Mouse (Mus musculus) megakaryocyte, embryonic 14.5 days (primary cell): ENCODE data around the gene Tm2d1. TPM values are rescaled to one million over a fixed set of nuclear protein-coding genes. Genes with fewer than 3 reads are reported as not detected.

Experiments
- H3K27me3 ChIP-seq: replicated peaks from 2 replicates; pipeline ENCODE3; 2012; ENCODE audit warnings: inconsistent platforms
- H3K36me3 ChIP-seq: replicated peaks from 2 replicates; pipeline ENCODE3; 2012; ENCODE audit warnings: low read length, inconsistent platforms, mixed read lengths
- H3K4me1 ChIP-seq: 2 replicates; pipeline ENCODE4 v1.6.1; 2012; ENCODE audit warnings: inconsistent platforms
- H3K4me3 ChIP-seq: replicated peaks from 2 replicates; pipeline ENCODE3; 2012; ENCODE audit warnings: moderate library complexity, mild to moderate bottlenecking, inconsistent platforms
- H3K9me3 ChIP-seq: 2 replicates; pipeline ENCODE4 v1.6.1; 2012; ENCODE audit warnings: inconsistent platforms
- FLI1 ChIP-seq: IDR thresholded peaks from 2 replicates; pipeline ENCODE4 v1.6.1; 2012; ENCODE audit warnings: low read length, inconsistent platforms, mixed read lengths
- GATA1 ChIP-seq: IDR thresholded peaks from 3 replicates; pipeline ENCODE4 v1.6.1; 2012; ENCODE audit warnings: mixed read lengths, low read length, inconsistent platforms, borderline replicate concordance
- polyA plus RNA-seq: library from polyadenylated mRNA; stranded (reverse); fragments of >175 nt; gene quantifications from 2 replicates; pipeline ENCODE4 v1.2.3, GENCODE M21; 2012; ENCODE audit warnings: low replicate concordance; ENCODE audit not compliant: insufficient read depth

The Tm2d1 gene
- polyA plus RNA-seq, 1 experiment: 27.2 TPM

GRCm38 (mm10) chr4:98322223-98322622 is 60.9 kb downstream of the Tm2d1 start:
- TF ChIP-seq FLI1: no peak
- TF ChIP-seq GATA1: no peak
- peak overlapping the region; percentile 89 for H3K4me3 ChIP-seq
- peaks cover 15% of the 10 kb centered on the region for H3K4me1 ChIP-seq
- H3K27me3 ChIP-seq: peaks cover 30% of the 10 kb centered on the region
- peaks cover 13% of the 10 kb centered on the region for H3K9me3 ChIP-seq
- H3K36me3 ChIP-seq: no peaks in the 10 kb centered on the region

GRCm38 (mm10) chr4:98321371-98322111 is 61.6 kb downstream of the Tm2d1 start:
- Histone ChIP-seq H3K27me3 (peaks cover 30% of the 10 kb centered on the region), H3K36me3 (no peaks in the 10 kb centered on the region), H3K4me3 (peak overlapping the region; percentile 89), H3K9me3 (peaks cover 8% of the 10 kb centered on the region), H3K4me1 (peaks cover 15% of the 10 kb centered on the region)
- no peak for TF ChIP-seq FLI1
- TF ChIP-seq GATA1: no peak

- no peaks in the 10 kb centered on the region for H3K36me3 ChIP-seq
- H3K4me1 ChIP-seq: peaks cover 15% of the 10 kb centered on the region
- no peak for TF ChIP-seq GATA1
- no peak for TF ChIP-seq FLI1
- peaks cover 30% of the 10 kb centered on the region for H3K27me3 ChIP-seq
- no peaks in the 10 kb centered on the region for H3K9me3 ChIP-seq
- no peak overlapping the region for H3K4me3 ChIP-seq
Measured at GRCm38 (mm10) chr4:98318769-98319168, 64.3 kb downstream of the Tm2d1 start.

GRCm38 (mm10) chr4:98317149-98317548 is 66.0 kb downstream of the Tm2d1 start:
- no peaks in the 10 kb centered on the region for H3K9me3 ChIP-seq
- H3K4me3 ChIP-seq: no peak overlapping the region
- no peaks in the 10 kb centered on the region for H3K36me3 ChIP-seq
- TF ChIP-seq GATA1 (no peak), FLI1 (no peak)
- peaks cover 10% of the 10 kb centered on the region for H3K4me1 ChIP-seq
- peaks cover 27% of the 10 kb centered on the region for H3K27me3 ChIP-seq

Other genes starting within 250 kb of the Tm2d1 start
- gene Patj, start 12.5 kb upstream of the Tm2d1 start, polyA plus RNA-seq: not detected in 2 replicates